Mouse (Mus musculus) embryo, embryonic 11.5 days (tissue): ENCODE results near the gene Samt4.
"Not testable (repeated sequence)": the region's sequence is repeated elsewhere in the genome, so short reads cannot be mapped to it uniquely, and the experiment has no call there.

Experiments used
- DNase-seq: peaks from one replicate; pipeline ENCODE4 v3.0.0-alpha.2; 2012; ENCODE audit warnings: low read depth, low spot score

Gene Samt4

GRCm38 (mm10) chrX:154481702-154482101, at the start of gene Samt4:
Gene Samt4 (plus strand): TSS chrX:154482002.
- no peak for DNase-seq

GRCm38 (mm10) chrX:154443696-154444095, 38.1 kb upstream of the Samt4 start:
- DNase-seq, result not testable (repeated sequence)

GRCm38 (mm10) chrX:154468386-154468785, 13.4 kb upstream of the Samt4 start:
- not testable (repeated sequence) for DNase-seq
